Mouse (Mus musculus) hindbrain, embryonic 15.5 days (tissue): ENCODE data around the gene Fgf8. TPM values are rescaled to one million over a fixed set of nuclear protein-coding genes. Genes with fewer than 3 reads are reported as not detected.

Experiments used
- ATAC-seq: fragments of 200-750 bp; cut with Nextera tagmentation; 2 replicates; pipeline ENCODE4 v1.8.0; 2017; ENCODE audit warnings: low read depth, moderate number of reproducible peaks, moderate TSS enrichment; ENCODE audit not compliant: low FRiP score
- H3K27ac ChIP-seq: fragments of 300-500 bp; sonication (generic); replicated peaks from 2 replicates; pipeline ENCODE4 v1.5.1; 2015; ENCODE audit warnings: mild to moderate bottlenecking, inconsistent platforms
- H3K27me3 ChIP-seq: fragments of 300-500 bp; sonication (generic); 2 replicates; pipeline ENCODE4 v1.6.1; 2015; ENCODE audit warnings: control low read depth, inconsistent platforms
- H3K36me3 ChIP-seq: fragments of 300-500 bp; sonication (generic); 2 replicates; pipeline ENCODE4 v1.6.1; 2015; ENCODE audit warnings: control low read depth, inconsistent platforms
- H3K4me1 ChIP-seq: fragments of 300-500 bp; sonication (generic); replicated peaks from 2 replicates; pipeline ENCODE4 v1.6.1; 2015; ENCODE audit warnings: control low read depth, inconsistent platforms
- H3K4me2 ChIP-seq: fragments of 300-500 bp; sonication (generic); 2 replicates; pipeline ENCODE4 v1.6.1; 2015; ENCODE audit warnings: moderate library complexity, mild to moderate bottlenecking, inconsistent platforms
- H3K4me3 ChIP-seq: fragments of 300-500 bp; sonication (generic); 2 replicates; pipeline ENCODE4 v1.5.1; 2015; ENCODE audit warnings: mild to moderate bottlenecking, inconsistent platforms
- H3K9ac ChIP-seq: fragments of 300-500 bp; sonication (generic); 2 replicates; pipeline ENCODE4 v1.6.1; 2015; ENCODE audit warnings: inconsistent platforms
- H3K9me3 ChIP-seq: fragments of 300-500 bp; sonication (generic); 2 replicates; pipeline ENCODE4 v1.6.1; 2016; ENCODE audit warnings: control low read depth, inconsistent platforms
- WGBS: fragments of 180-500 bp; shearing (Covaris S2); methylation state at CpG from one replicate; pipeline ENCODE4 v1.1.7; 2015; 5-methylcytosine and 5-hydroxymethylcytosine counted together
- polyA plus RNA-seq: library from polyadenylated mRNA; unstranded; fragments of >200 nt; fragmentation: Nextera tagmentation; extraction: Ambion mirVana; gene quantifications from 2 replicates; pipeline ENCODE4 v1.2.1, GENCODE M21; 2015

Gene Fgf8
- 0.45 and 0.47 TPM in 2 replicates for polyA plus RNA-seq

GRCm38 (mm10) chr19:45742218-45742983 is at the start of gene Fgf8:
TSS of gene Fgf8 (minus strand) at chr19:45742915.
- 0 out of 2 replicates have a peak within 1 kb of the TSS, but pooled peaks have one; percentile 15 for H3K9ac ChIP-seq

GRCm38 (mm10) chr19:45792404-45792803 is 49.7 kb upstream of the Fgf8 start:
- no peaks in the 10 kb centered on the region for H3K36me3 ChIP-seq
- 85% methylated on average over 6 of the region's 6 CpGs for WGBS
- H3K27ac ChIP-seq: no peak overlapping the region
- no peak overlapping the region for H3K4me3 ChIP-seq
- no peaks in the 10 kb centered on the region for H3K27me3 ChIP-seq
- no peak for ATAC-seq
- H3K9me3 ChIP-seq: no peaks in the 10 kb centered on the region
- no peak overlapping the region for H3K4me2 ChIP-seq
- no peak overlapping the region for H3K9ac ChIP-seq
- peaks cover 2% of the 10 kb centered on the region; the same call in 1 of the 2 replicates for H3K4me1 ChIP-seq

More at GRCm38 (mm10) chr19:45742218-45742983, at the start of gene Fgf8:
- H3K27ac ChIP-seq: no peak within 1 kb of the TSS
- peak within 1 kb of the TSS; percentile 69 for H3K4me2 ChIP-seq
- no peak for ATAC-seq
- WGBS: under 1% methylated on average over 48 of the region's 68 CpGs
- no peaks in the 10 kb centered on the region for H3K36me3 ChIP-seq
- no peaks in the 10 kb centered on the region for H3K9me3 ChIP-seq
- peak within 1 kb of the TSS; percentile 42 for H3K4me3 ChIP-seq
- peaks cover 88% of the 10 kb centered on the region for H3K27me3 ChIP-seq
- peaks cover 30% of the 10 kb centered on the region for H3K4me1 ChIP-seq

DNA sequence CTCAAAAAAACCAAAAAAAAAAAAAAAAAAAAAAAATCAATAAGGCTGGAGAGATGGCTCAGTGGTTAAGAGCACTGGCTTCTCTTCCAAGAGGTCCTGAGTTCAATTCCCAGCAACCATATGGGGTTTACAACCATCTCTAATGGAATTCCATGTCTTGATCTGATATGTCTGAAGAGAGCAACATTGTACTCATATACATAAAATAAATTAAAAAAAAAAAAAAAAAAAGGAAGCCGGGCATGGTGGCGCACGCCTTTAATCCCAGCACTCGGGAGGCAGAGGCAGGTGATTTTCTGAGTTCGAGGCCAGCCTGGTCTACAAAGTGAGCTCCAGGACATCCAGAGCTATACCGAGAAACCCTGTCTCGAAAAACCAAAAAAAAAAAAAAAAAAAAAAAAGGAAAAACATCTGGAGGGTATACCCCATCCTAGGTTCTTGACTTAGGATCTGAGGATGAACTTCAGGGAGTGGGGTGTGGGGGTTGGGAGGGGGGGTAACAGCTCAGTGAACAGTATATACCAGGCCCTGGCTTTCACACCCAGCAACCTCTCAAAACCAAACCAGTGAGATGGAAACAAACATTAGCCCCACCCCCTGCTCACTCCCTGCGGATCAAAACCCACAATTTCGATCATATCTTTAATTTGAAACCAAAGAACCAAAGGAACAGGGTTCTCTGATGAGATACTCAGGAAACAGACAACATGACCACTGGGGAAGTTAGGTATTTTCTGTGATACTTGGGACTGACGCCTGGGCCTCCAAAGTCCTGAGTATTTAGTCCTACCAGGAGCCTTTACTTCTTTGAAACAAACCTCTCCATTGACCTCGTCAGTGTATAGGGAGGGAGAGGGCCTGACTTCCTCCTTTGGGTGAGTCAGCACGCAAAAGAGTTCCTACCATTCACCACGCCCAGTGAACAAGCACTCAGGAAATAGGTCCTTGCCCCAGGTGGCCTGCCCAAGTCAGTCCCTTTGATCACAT is 47.5 kb upstream of the Fgf8 start:
- Histone ChIP-seq H3K27me3 (no peaks in the 10 kb centered on the region), H3K9me3 (no peaks in the 10 kb centered on the region), H3K4me2 (no peak overlapping the region), H3K4me1 (no peaks in the 10 kb centered on the region), H3K36me3 (no peaks in the 10 kb centered on the region), H3K9ac (no peak overlapping the region), H3K27ac (no peak overlapping the region), H3K4me3 (no peak overlapping the region)
- WGBS: 80% methylated on average over 13 of the region's 13 CpGs
- ATAC-seq: no peak

- H3K27ac ChIP-seq: no peak overlapping the region
- H3K4me2 ChIP-seq: no peak overlapping the region
- WGBS: 81% methylated on average over 7 of the region's 7 CpGs
- H3K27me3 ChIP-seq: no peaks in the 10 kb centered on the region
- no peaks in the 10 kb centered on the region for H3K36me3 ChIP-seq
- no peaks in the 10 kb centered on the region for H3K4me1 ChIP-seq
- no peak overlapping the region for H3K4me3 ChIP-seq
- H3K9me3 ChIP-seq: no peaks in the 10 kb centered on the region
- no peak overlapping the region for H3K9ac ChIP-seq
- no peak for ATAC-seq
Observed at GRCm38 (mm10) chr19:45789365-45789764, 46.6 kb upstream of the Fgf8 start.

DNA sequence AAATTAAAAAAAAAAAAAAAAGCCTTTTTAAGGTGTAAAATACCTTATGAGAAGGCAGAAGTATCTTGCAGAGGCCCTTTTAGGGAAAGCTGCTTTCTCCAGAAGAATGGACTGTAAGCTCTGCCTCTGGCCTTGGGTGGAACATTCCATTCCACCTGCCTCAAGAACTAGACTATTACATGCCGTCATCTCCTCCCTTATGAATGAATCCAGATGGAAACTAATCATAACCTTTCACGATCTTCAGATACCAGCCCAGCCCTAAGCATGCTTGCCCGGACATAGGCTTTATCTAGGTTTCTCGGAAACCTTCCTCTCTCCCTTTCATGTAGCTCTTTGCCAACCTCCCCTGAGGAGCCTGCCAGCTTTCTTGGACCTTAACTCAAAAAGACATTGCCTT is 45.6 kb upstream of the Fgf8 start:
- Histone ChIP-seq H3K4me1 (peaks cover 6% of the 10 kb centered on the region), H3K4me3 (no peak overlapping the region), H3K4me2 (no peak overlapping the region), H3K9ac (no peak overlapping the region), H3K36me3 (no peaks in the 10 kb centered on the region), H3K27me3 (no peaks in the 10 kb centered on the region), H3K27ac (no peak overlapping the region), H3K9me3 (no peaks in the 10 kb centered on the region)
- ATAC-seq: no peak
- WGBS: 85% methylated on average over 4 of the region's 4 CpGs

GRCm38 (mm10) chr19:45787450-45787849 is 44.7 kb upstream of the Fgf8 start:
- WGBS: 83% methylated on average over 3 of the region's 3 CpGs
- Histone ChIP-seq H3K4me2 (no peak overlapping the region), H3K9me3 (no peaks in the 10 kb centered on the region), H3K27ac (no peak overlapping the region), H3K4me3 (no peak overlapping the region), H3K36me3 (no peaks in the 10 kb centered on the region), H3K27me3 (no peaks in the 10 kb centered on the region), H3K9ac (no peak overlapping the region), H3K4me1 (peaks cover 6% of the 10 kb centered on the region)
- no peak for ATAC-seq

GRCm38 (mm10) chr19:45785470-45785869 is 42.8 kb upstream of the Fgf8 start:
- H3K27me3 ChIP-seq: no peaks in the 10 kb centered on the region
- no peak overlapping the region for H3K27ac ChIP-seq
- 58% methylated on average over 3 of the region's 3 CpGs for WGBS
- no peaks in the 10 kb centered on the region for H3K9me3 ChIP-seq
- no peaks in the 10 kb centered on the region for H3K36me3 ChIP-seq
- H3K4me1 ChIP-seq: peaks cover 23% of the 10 kb centered on the region
- H3K4me2 ChIP-seq: no peak overlapping the region
- H3K4me3 ChIP-seq: no peak overlapping the region
- H3K9ac ChIP-seq: no peak overlapping the region
- no peak for ATAC-seq

GRCm38 (mm10) chr19:45783933-45784576 is 41.3 kb upstream of the Fgf8 start:
- H3K27ac ChIP-seq: peak overlapping the region; percentile 71
- no peak for ATAC-seq
- WGBS: 38% methylated on average over 17 of the region's 17 CpGs
- peaks cover 37% of the 10 kb centered on the region for H3K4me1 ChIP-seq
- H3K9me3 ChIP-seq: no peaks in the 10 kb centered on the region
- no peaks in the 10 kb centered on the region for H3K27me3 ChIP-seq
- peak overlapping the region; percentile 67 for H3K4me2 ChIP-seq
- H3K36me3 ChIP-seq: 0 out of 2 replicates have a peak, but pooled peaks cover 4% of the 10 kb centered on the region
- peak overlapping the region; percentile 39 for H3K9ac ChIP-seq
- peak overlapping the region; percentile 65 for H3K4me3 ChIP-seq

GRCm38 (mm10) chr19:45783181-45783932 is 40.6 kb upstream of the Fgf8 start, which contains the start of gene Mgea5:
TSS of gene Mgea5 (minus strand) at chr19:45783837.
- Histone ChIP-seq H3K9me3 (no peaks in the 10 kb centered on the region), H3K4me1 (peaks cover 44% of the 10 kb centered on the region), H3K27me3 (no peaks in the 10 kb centered on the region), H3K36me3 (peaks cover 5% of the 10 kb centered on the region), H3K4me2 (peak within 1 kb of the TSS; percentile 67), H3K4me3 (peak within 1 kb of the TSS; percentile 65), H3K27ac (peak within 1 kb of the TSS; percentile 95), H3K9ac (peak within 1 kb of the TSS; percentile 84)
- peak; percentile 98 for ATAC-seq
- under 1% methylated on average over 59 of the region's 71 CpGs for WGBS

- Histone ChIP-seq H3K4me1 (peaks cover 51% of the 10 kb centered on the region), H3K36me3 (peaks cover 13% of the 10 kb centered on the region), H3K27me3 (no peaks in the 10 kb centered on the region), H3K9me3 (no peaks in the 10 kb centered on the region), H3K27ac (peak overlapping the region; percentile 95), H3K9ac (peak overlapping the region; percentile 84), H3K4me2 (peak overlapping the region; percentile 66), H3K4me3 (peak overlapping the region; percentile 65)
- ATAC-seq: peak; percentile 27; the same call in 1 of the 2 replicates
- 1% methylated on average over 36 of the region's 36 CpGs for WGBS
Observed at GRCm38 (mm10) chr19:45782315-45783001, 39.7 kb upstream of the Fgf8 start.
